Comparison of ENCODE assay signal across 9 mouse cellular contexts in genomic region chr11:58235152-58235551, GRCm38 (mm10). TPM values are rescaled to one million over a fixed set of nuclear protein-coding genes. Genes with fewer than 3 reads are reported as not detected.
A peak's percentile ranks its signal among the peaks of the same experiment; 100 is the strongest.
DNase-seq lines count a peak whose midpoint lies in the region; TF ChIP-seq lines count a peak whose summit lies in the region.
"Had no signal": no experiment of that assay in that cellular context is flagged by ENCODE, and none has a peak within 500 bp of the region (broad histone marks: within the 10 kb centered on the region; RNA-seq: fewer than 3 reads in every experiment).

No protein-coding gene starts in this region.

- TF ChIP-seq CTCF in heart, adult 2 months (IDR thresholded peaks at IDR 0.05) = peak; percentile 83

- intact Hi-C loops in heart, adult 2 months (cut with DNase I) = loop anchor here (5.0 kb wide), 1 partner anchor 352 kb away; no protein-coding TSS in a partner anchor
- intact Hi-C loops in heart, postnatal 36 days (cut with DNase I) = loop anchor here (5.0 kb wide), 2 partner anchors 67 to 352 kb away; no protein-coding TSS in a partner anchor
- intact Hi-C loops in gastrocnemius, postnatal 36 days (cut with DNase I) = no loop called here

- no peaks in the 10 kb centered on the region for H3K79me2 ChIP-seq in heart, adult 2 months (replicated peaks; ENCODE audit: control insufficient read depth, insufficient read depth, low read length)

- no peak overlapping the region for H3K9ac ChIP-seq in heart, adult 2 months (ENCODE audit: low read depth, low read length)
- H3K9ac ChIP-seq: limb, embryonic 12.5 days had no signal

- H3K36me3 ChIP-seq in heart, adult 2 months (ENCODE audit: control insufficient read depth, insufficient read depth, low read length) = no peaks in the 10 kb centered on the region
- H3K36me3 ChIP-seq: limb, embryonic 12.5 days had no signal

- no peaks in the 10 kb centered on the region for H3K4me1 ChIP-seq in heart, adult 2 months (ENCODE audit: control insufficient read depth, insufficient read depth, low read length)

- no peak overlapping the region for H3K27ac ChIP-seq in heart, adult 2 months
- H3K27ac ChIP-seq: limb, embryonic 12.5 days had no signal

- TF ChIP-seq POLR2A in heart, adult 2 months (IDR thresholded peaks at IDR 0.05; ENCODE audit: insufficient read depth, low read depth, low read length) = no peak

- TF ChIP-seq EP300 in heart, adult 2 months (IDR thresholded peaks at IDR 0.05; ENCODE audit: insufficient read depth, low read depth, low read length) = 0 out of 2 replicates have a peak, but pooled peaks have one; percentile 13

- peak in 1 of 2 experiments; percentile 18 for DNase-seq in heart, adult 2 months
- no peak for DNase-seq in heart, postnatal 36 days
- DNase-seq in CD4-positive helper T cell, adult 2 months (ENCODE audit: low read depth, low spot score) = peak; percentile 77
- peak; percentile 30 for DNase-seq in adipocyte (ENCODE audit: low spot score)
- peak; percentile 55 to 72 for DNase-seq in kidney, postnatal 36 days
- DNase-seq in retina, postnatal 1 day = peak; percentile 41
- DNase-seq in gastrocnemius, postnatal 36 days = no peak
- DNase-seq in ovary, postnatal 10 days (ENCODE audit: low spot score) = no peak

- WGBS in heart, adult 2 months = 23% methylated on average over 6 of the region's 6 CpGs

- H3K27me3 ChIP-seq in heart, adult 2 months (ENCODE audit: control insufficient read depth, insufficient read depth, low read length) = no peaks in the 10 kb centered on the region

- no peak overlapping the region for H3K4me3 ChIP-seq in heart, adult 2 months
- H3K4me3 ChIP-seq: limb, embryonic 12.5 days had no signal

RNA-seq across cellular contexts. Expression of gene Irgm2, which starts 35.7 kb away (rescaled TPM):
- total RNA-seq in heart, adult 2 months (2021) = 10 to 100 TPM; 10.6 to 16.4 TPM
- polyA plus RNA-seq in heart, adult 2 months (2012; rRNA removed) = 11.9 and 18.3 TPM in 2 replicates
- total RNA-seq in heart, postnatal 36 days (2021) = 10 to 100 TPM; 10.9 to 13.7 TPM
- total RNA-seq in gastrocnemius, postnatal 36 days (2021) = 1 to 10 TPM; 6.0 to 7.9 TPM

RNA-seq across cellular contexts. Expression of gene Igtp, which starts 35.8 kb away (rescaled TPM):
- total RNA-seq in heart, adult 2 months (2021) = 10 to 100 TPM in 1 of 2 experiments, 1 to 10 TPM in 1; 9.3 to 12.4 TPM
- polyA plus RNA-seq in heart, adult 2 months (2012; rRNA removed) = 14.1 and 16.4 TPM in 2 replicates
- total RNA-seq in heart, postnatal 36 days (2021) = 1 to 10 TPM; 8.7 to 9.2 TPM
- 1 to 10 TPM; 3.7 to 6.7 TPM for total RNA-seq in gastrocnemius, postnatal 36 days (2021)

RNA-seq across cellular contexts. Expression of gene 4930438A08Rik, which starts 39.4 kb away (rescaled TPM):
- total RNA-seq in heart, adult 2 months (2021) = not detected
- polyA plus RNA-seq in heart, adult 2 months (2012; rRNA removed) = not detected in 2 replicates
- total RNA-seq in heart, postnatal 36 days (2021) = not detected
- total RNA-seq in gastrocnemius, postnatal 36 days (2021) = not detected
- polyA plus RNA-seq: limb, embryonic 12.5 days had no signal

Comparison
In these comparisons a context has a peak if more than half of its experiments do, and no peak if none do; other contexts are left out.
1. DNase-seq: peak in CD4-positive helper T cell, adult 2 months (single experiment), adipocyte (single experiment), kidney, postnatal 36 days (2 of 2) and retina, postnatal 1 day (single experiment); none in heart, postnatal 36 days (0 of 2), gastrocnemius, postnatal 36 days (0 of 2) and ovary, postnatal 10 days (single experiment).